Mouse (Mus musculus) retina, adult 2 months (tissue): ENCODE measurements around the gene Tada3.

Experiments used
- DNase-seq: peaks from one replicate; pipeline ENCODE4 v3.0.0-alpha.2; 2012; ENCODE audit warnings: low read depth, low spot score

Tada3 gene

GRCm38 (mm10) chr6:113377496-113378385, at the start of gene Tada3, which contains the start of gene Arpc4:
TSS of gene Tada3 (minus strand) at chr6:113377883.
TSS of gene Arpc4 (plus strand) at chr6:113378115.
- DNase-seq: peak; percentile 93

GRCm38 (mm10) chr6:113427397-113427796, 49.7 kb upstream of the Tada3 start:
- no peak for DNase-seq

- DNase-seq: no peak
Observed at GRCm38 (mm10) chr6:113426696-113427095, 49.0 kb upstream of the Tada3 start.

GRCm38 (mm10) chr6:113424187-113424586, 46.5 kb upstream of the Tada3 start:
- no peak for DNase-seq

- no peak for DNase-seq
Observed at GRCm38 (mm10) chr6:113423000-113423399, 45.3 kb upstream of the Tada3 start.

- DNase-seq: peak; percentile 98
Observed at GRCm38 (mm10) chr6:113419199-113419587, 41.5 kb upstream of the Tada3 start, which contains the start of gene Rpusd3. TSS of gene Rpusd3 (minus strand) at chr6:113419340.

GRCm38 (mm10) chr6:113418441-113419198, 40.9 kb upstream of the Tada3 start:
- DNase-seq: no peak

GRCm38 (mm10) chr6:113416416-113416815, 38.7 kb upstream of the Tada3 start:
- DNase-seq: no peak

- DNase-seq: no peak
Observed at GRCm38 (mm10) chr6:113410001-113410400, 32.3 kb upstream of the Tada3 start.

GRCm38 (mm10) chr6:113406683-113407082, 29.0 kb upstream of the Tada3 start:
- DNase-seq: no peak

GRCm38 (mm10) chr6:113405483-113405882, 27.8 kb upstream of the Tada3 start:
- no peak for DNase-seq

- peak; percentile 59 for DNase-seq
Observed at GRCm38 (mm10) chr6:113404649-113405448, 27.2 kb upstream of the Tada3 start.

GRCm38 (mm10) chr6:113402094-113402493, 24.4 kb upstream of the Tada3 start:
- DNase-seq: no peak

- no peak for DNase-seq
Observed at GRCm38 (mm10) chr6:113396270-113397030, 18.8 kb upstream of the Tada3 start.

GRCm38 (mm10) chr6:113395501-113395900, 17.8 kb upstream of the Tada3 start:
- no peak for DNase-seq

- DNase-seq: no peak
Observed at GRCm38 (mm10) chr6:113394811-113395210, 17.1 kb upstream of the Tada3 start.

GRCm38 (mm10) chr6:113393951-113394350, 16.3 kb upstream of the Tada3 start:
- DNase-seq: no peak

GRCm38 (mm10) chr6:113392387-113393071, 14.8 kb upstream of the Tada3 start:
- peak; percentile 52 for DNase-seq

GRCm38 (mm10) chr6:113392015-113392386, 14.3 kb upstream of the Tada3 start:
- no peak for DNase-seq

GRCm38 (mm10) chr6:113390715-113391114, 13.0 kb upstream of the Tada3 start:
- no peak for DNase-seq
